ENCODE assay signal across 14 mouse cellular contexts in the genomic region with DNA sequence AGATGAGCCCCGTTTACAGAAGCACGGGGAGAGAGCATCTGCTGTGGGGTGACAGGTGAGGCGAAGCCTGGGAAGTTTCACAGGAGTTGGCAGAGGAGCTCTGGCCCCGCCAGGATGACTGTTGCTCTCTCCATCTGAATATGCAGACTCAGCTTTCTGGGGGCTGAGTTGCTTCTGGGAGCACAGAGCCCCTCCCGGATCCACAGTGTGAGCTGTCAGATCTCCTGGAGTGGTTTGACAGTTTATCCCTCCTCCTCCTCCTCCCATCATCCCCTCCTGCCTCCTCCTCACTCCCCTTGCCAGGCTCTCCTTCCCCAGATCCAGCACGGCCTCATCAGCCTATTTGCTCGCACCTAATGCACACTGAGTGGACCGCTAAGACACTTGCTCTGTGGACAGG.
DNase-seq lines count a peak whose midpoint lies in the region; ATAC-seq and TF ChIP-seq lines count a peak whose summit lies in the region.
"Had no signal": no experiment of that assay in that cellular context is flagged by ENCODE, and none has a peak within 500 bp of the region (broad histone marks: within the 10 kb centered on the region; RNA-seq: fewer than 3 reads in every experiment).

No protein-coding gene starts in this region.

- no peak for TF ChIP-seq CTCF in hindbrain, postnatal 0 days (IDR thresholded peaks at IDR 0.05; ENCODE audit: low read depth)

- H3K4me3 ChIP-seq in hindbrain, embryonic 13.5 days = no peak overlapping the region
- no peak overlapping the region for H3K4me3 ChIP-seq in hindbrain, postnatal 0 days (ENCODE audit: low read length)
- H3K4me3 ChIP-seq in neural tube, embryonic 13.5 days = no peak overlapping the region
- H3K4me3 ChIP-seq in neural tube, embryonic 15.5 days (replicated peaks) = no peak overlapping the region
- no peak overlapping the region for H3K4me3 ChIP-seq in forebrain, embryonic 14.5 days (ENCODE audit: low read depth, low read length)
- H3K4me3 ChIP-seq: heart, embryonic 10.5 days; limb, embryonic 10.5 days had no signal

- H3K36me3 ChIP-seq in hindbrain, embryonic 13.5 days = no peaks in the 10 kb centered on the region
- no peaks in the 10 kb centered on the region for H3K36me3 ChIP-seq in hindbrain, postnatal 0 days (ENCODE audit: insufficient read depth, low read length)
- H3K36me3 ChIP-seq in neural tube, embryonic 13.5 days = no peaks in the 10 kb centered on the region
- no peaks in the 10 kb centered on the region for H3K36me3 ChIP-seq in neural tube, embryonic 15.5 days
- no peaks in the 10 kb centered on the region for H3K36me3 ChIP-seq in forebrain, embryonic 14.5 days (ENCODE audit: control insufficient read depth, insufficient read depth, low read length)
- H3K36me3 ChIP-seq: heart, embryonic 10.5 days; limb, embryonic 10.5 days had no signal

- no peak overlapping the region for H3K4me2 ChIP-seq in hindbrain, embryonic 13.5 days
- H3K4me2 ChIP-seq in hindbrain, postnatal 0 days (ENCODE audit: low read depth, low read length) = no peak overlapping the region
- H3K4me2 ChIP-seq in neural tube, embryonic 13.5 days = no peak overlapping the region
- no peak overlapping the region for H3K4me2 ChIP-seq in neural tube, embryonic 15.5 days
- no peak overlapping the region for H3K4me2 ChIP-seq in forebrain, embryonic 14.5 days (ENCODE audit: low read length)

- H3K27me3 ChIP-seq in hindbrain, embryonic 13.5 days = peaks cover 24% of the 10 kb centered on the region
- 0 out of 2 replicates have a peak, but pooled peaks cover 1% of the 10 kb centered on the region for H3K27me3 ChIP-seq in hindbrain, postnatal 0 days (ENCODE audit: insufficient read depth, low read length)
- peaks cover 21% of the 10 kb centered on the region for H3K27me3 ChIP-seq in neural tube, embryonic 13.5 days
- peaks cover 6% of the 10 kb centered on the region; the same call in 1 of the 2 replicates for H3K27me3 ChIP-seq in neural tube, embryonic 15.5 days (replicated peaks)
- H3K27me3 ChIP-seq in forebrain, embryonic 14.5 days (replicated peaks; ENCODE audit: control insufficient read depth, insufficient read depth, low read length) = no peaks in the 10 kb centered on the region

- H3K4me1 ChIP-seq in hindbrain, embryonic 13.5 days (replicated peaks) = peaks cover 44% of the 10 kb centered on the region
- 0 out of 2 replicates have a peak, but pooled peaks cover 4% of the 10 kb centered on the region for H3K4me1 ChIP-seq in hindbrain, postnatal 0 days (ENCODE audit: insufficient read depth, low read length)
- peaks cover 33% of the 10 kb centered on the region for H3K4me1 ChIP-seq in neural tube, embryonic 13.5 days (replicated peaks)
- peaks cover 13% of the 10 kb centered on the region for H3K4me1 ChIP-seq in neural tube, embryonic 15.5 days
- H3K4me1 ChIP-seq in forebrain, embryonic 14.5 days (ENCODE audit: control insufficient read depth, insufficient read depth, low read length) = peaks cover 2% of the 10 kb centered on the region; the same call in 1 of the 2 replicates

- H3K27ac ChIP-seq in hindbrain, embryonic 13.5 days = no peak overlapping the region; the same call in 1 of the 2 replicates
- no peak overlapping the region for H3K27ac ChIP-seq in hindbrain, postnatal 0 days
- peak overlapping the region; percentile 61 for H3K27ac ChIP-seq in neural tube, embryonic 13.5 days (replicated peaks)
- no peak overlapping the region for H3K27ac ChIP-seq in neural tube, embryonic 15.5 days (replicated peaks)
- H3K27ac ChIP-seq in forebrain, embryonic 14.5 days (ENCODE audit: low read depth, low read length) = no peak overlapping the region
- H3K27ac ChIP-seq: heart, embryonic 10.5 days; limb, embryonic 10.5 days; liver, embryonic 14.5 days had no signal

- DNase-seq in hindbrain, postnatal 0 days (ENCODE audit: low spot score) = no peak
- no peak for DNase-seq in forebrain, embryonic 14.5 days (ENCODE audit: low spot score)
- no peak for DNase-seq in retina, embryonic 14.5 days (ENCODE audit: low spot score)
- DNase-seq in embryo, embryonic 10 days (ENCODE audit: low spot score) = no peak
- DNase-seq: gastrocnemius, postnatal 10 days; kidney, adult 11 months; kidney, postnatal 14 days; thymus, adult 18-20 months had no signal

- no peak for ATAC-seq in hindbrain, embryonic 13.5 days (ENCODE audit: low FRiP score)
- ATAC-seq in hindbrain, postnatal 0 days = no peak
- ATAC-seq in neural tube, embryonic 13.5 days (ENCODE audit: low read depth) = no peak
- no peak for ATAC-seq in neural tube, embryonic 15.5 days (ENCODE audit: low FRiP score)
- peak; percentile 40 for ATAC-seq in forebrain, embryonic 14.5 days

- H3K9me3 ChIP-seq in hindbrain, embryonic 13.5 days = no peaks in the 10 kb centered on the region
- no peaks in the 10 kb centered on the region for H3K9me3 ChIP-seq in hindbrain, postnatal 0 days (ENCODE audit: low read length)
- no peaks in the 10 kb centered on the region for H3K9me3 ChIP-seq in neural tube, embryonic 13.5 days
- no peaks in the 10 kb centered on the region for H3K9me3 ChIP-seq in neural tube, embryonic 15.5 days (replicated peaks)
- H3K9me3 ChIP-seq in forebrain, embryonic 14.5 days (replicated peaks; ENCODE audit: control insufficient read depth, low read length) = no peaks in the 10 kb centered on the region
- H3K9me3 ChIP-seq: heart, embryonic 10.5 days; limb, embryonic 10.5 days had no signal

- 0 out of 2 replicates have a peak overlapping the region, but pooled peaks have one; percentile 10 for H3K9ac ChIP-seq in hindbrain, embryonic 13.5 days
- H3K9ac ChIP-seq in hindbrain, postnatal 0 days (replicated peaks; ENCODE audit: low read length) = no peak overlapping the region
- no peak overlapping the region for H3K9ac ChIP-seq in neural tube, embryonic 13.5 days
- no peak overlapping the region for H3K9ac ChIP-seq in neural tube, embryonic 15.5 days (replicated peaks)
- no peak overlapping the region for H3K9ac ChIP-seq in forebrain, embryonic 14.5 days (ENCODE audit: low read length)
- H3K9ac ChIP-seq: liver, embryonic 14.5 days had no signal

- 31% methylated on average over 8 of the region's 8 CpGs for WGBS in hindbrain, embryonic 13.5 days
- WGBS in hindbrain, postnatal 0 days = 31% methylated on average over 8 of the region's 8 CpGs
- WGBS in neural tube, embryonic 13.5 days = 30% methylated on average over 8 of the region's 8 CpGs
- WGBS in neural tube, embryonic 15.5 days = 34% methylated on average over 8 of the region's 8 CpGs
- WGBS in forebrain, embryonic 14.5 days = 48% methylated on average over 8 of the region's 8 CpGs
